Mouse (Mus musculus) thymus, postnatal 0 days (tissue): Measurements from ENCODE around the gene Cars. TPM values are rescaled to one million over a fixed set of nuclear protein-coding genes. Genes with fewer than 3 reads are reported as not detected.
"Not testable (repeated sequence)": the region's sequence is repeated elsewhere in the genome, so short reads cannot be mapped to it uniquely, and the experiment has no call there.

Experiments used
- DNase-seq: peaks from one replicate; pipeline ENCODE4 v3.0.0-alpha.2; 2015; ENCODE audit warnings: low spot score
- polyA plus RNA-seq: library from polyadenylated mRNA; unstranded; fragments of >200 nt; fragmentation: Nextera tagmentation; extraction: Ambion mirVana; gene quantifications from 2 replicates; pipeline ENCODE4 v1.2.1, GENCODE M21; 2015

Gene Cars
- polyA plus RNA-seq, 1 experiment from 2014 or later, result 40.3 TPM

DNA sequence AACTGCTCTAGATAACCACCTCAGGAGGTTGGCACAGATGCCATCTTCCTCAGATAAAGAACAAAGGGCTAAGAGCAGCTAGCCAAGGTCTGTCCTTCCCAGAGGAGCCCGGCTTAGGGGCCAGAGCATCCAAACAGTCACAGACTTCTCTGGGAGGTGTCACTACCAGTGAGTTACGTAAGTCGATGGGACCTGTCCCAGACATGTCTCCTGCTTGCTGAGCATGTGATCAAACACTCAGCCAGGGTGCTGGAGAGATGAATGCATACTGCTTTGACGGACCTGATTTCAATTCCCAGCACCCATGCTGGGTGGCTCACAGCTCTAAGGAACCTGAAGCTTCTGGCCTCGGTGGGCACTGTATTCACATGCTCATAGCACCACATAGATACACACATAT lies 12.3 kb downstream of the Cars start:
- DNase-seq, result no peak

GRCm38 (mm10) chr7:143583956-143584355 lies 15.9 kb downstream of the Cars start:
- peak; percentile 69 for DNase-seq

- DNase-seq, result no peak
These were observed 16.9 kb downstream of the Cars start for GRCm38 (mm10) chr7:143583025-143583424.

- no peak for DNase-seq
These were observed 24.1 kb downstream of the Cars start for GRCm38 (mm10) chr7:143575751-143576150.

GRCm38 (mm10) chr7:143565648-143566039 lies 34.2 kb downstream of the Cars start:
- DNase-seq, result no peak

GRCm38 (mm10) chr7:143565015-143565647 lies 34.8 kb downstream of the Cars start:
- DNase-seq, result no peak

GRCm38 (mm10) chr7:143563787-143564186 lies 36.1 kb downstream of the Cars start:
- no peak for DNase-seq

DNA sequence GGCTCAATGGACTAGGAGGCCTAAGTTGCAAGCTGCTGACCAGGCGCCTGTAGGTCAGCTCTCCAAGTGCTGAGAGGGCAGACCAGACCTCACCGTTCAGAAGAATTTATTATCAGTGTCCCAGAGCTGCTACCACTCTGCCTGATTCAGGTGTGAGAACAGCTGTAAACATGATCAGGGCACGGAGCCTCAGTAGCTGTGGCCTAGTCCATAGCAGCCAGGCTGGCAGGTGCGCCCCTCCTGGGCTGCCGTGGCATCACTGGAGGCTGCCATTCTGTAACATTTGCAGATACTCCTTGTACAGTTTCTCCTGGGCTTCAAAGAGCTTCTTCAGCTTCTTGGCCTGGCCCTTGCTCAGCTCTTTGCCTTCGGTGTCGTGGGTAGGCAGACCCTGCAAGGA lies 42.3 kb downstream of the Cars start:
- no peak for DNase-seq

- DNase-seq, result no peak
These were observed 42.8 kb downstream of the Cars start for GRCm38 (mm10) chr7:143556964-143557610.

DNA sequence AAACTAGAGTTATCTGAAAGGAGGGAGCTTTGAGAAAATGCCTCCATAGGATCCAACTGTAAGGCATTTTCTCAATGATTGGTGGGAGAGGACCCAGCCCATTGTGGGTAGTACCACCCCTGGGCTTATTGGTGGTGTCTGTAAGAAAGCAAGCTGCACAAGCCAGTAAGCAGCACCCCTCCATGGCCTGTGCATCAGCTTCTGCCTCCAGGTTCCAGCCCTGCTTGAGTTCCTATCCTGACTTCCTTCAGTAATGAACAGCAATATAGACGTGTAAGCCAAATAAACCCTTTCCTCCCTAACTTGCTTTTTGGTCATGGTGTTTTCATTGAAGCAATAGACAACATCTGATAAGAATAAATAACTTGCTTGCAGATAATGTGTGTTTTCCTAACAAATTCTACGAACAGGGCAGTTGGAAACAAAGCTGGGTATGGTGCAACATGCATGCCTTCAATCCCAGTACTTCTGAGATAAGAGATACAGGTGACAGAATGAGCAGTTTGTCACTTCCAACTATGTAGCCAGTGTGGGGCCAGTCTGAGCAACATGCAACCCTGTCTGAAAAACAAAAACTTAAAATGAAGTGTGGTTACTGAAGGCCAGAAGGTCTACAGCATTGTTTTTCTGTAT lies 50.2 kb downstream of the Cars start:
- DNase-seq, result no peak

GRCm38 (mm10) chr7:143548976-143549457 lies 50.9 kb downstream of the Cars start, which contains the start of gene Nap1l4:
Gene Nap1l4 (minus strand): TSS chr7:143549106.
- DNase-seq, result peak; percentile 99

- peak; percentile 77 for DNase-seq
These were observed 51.5 kb downstream of the Cars start for GRCm38 (mm10) chr7:143548231-143548961.

GRCm38 (mm10) chr7:143546554-143546953 lies 53.3 kb downstream of the Cars start:
- no peak for DNase-seq

DNA sequence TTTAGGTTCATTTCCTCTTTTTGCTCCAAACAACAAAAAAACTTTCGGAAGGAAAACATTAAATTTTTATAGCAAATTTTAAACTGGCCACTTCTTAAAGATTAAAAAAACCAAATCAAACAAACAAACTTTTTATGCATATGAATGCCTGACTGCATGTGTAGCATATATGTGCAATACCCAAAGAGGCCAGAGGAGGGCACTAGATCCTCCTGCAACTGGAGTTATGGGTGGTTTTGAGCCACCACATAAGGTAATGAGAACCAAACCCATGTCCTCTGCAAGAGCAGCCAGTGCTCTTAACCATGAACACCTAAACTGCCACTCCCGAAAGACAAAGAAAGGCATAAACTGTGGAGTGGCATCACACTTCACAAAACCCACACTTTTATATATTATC lies 55.5 kb downstream of the Cars start:
- peak; percentile 50 for DNase-seq

DNA sequence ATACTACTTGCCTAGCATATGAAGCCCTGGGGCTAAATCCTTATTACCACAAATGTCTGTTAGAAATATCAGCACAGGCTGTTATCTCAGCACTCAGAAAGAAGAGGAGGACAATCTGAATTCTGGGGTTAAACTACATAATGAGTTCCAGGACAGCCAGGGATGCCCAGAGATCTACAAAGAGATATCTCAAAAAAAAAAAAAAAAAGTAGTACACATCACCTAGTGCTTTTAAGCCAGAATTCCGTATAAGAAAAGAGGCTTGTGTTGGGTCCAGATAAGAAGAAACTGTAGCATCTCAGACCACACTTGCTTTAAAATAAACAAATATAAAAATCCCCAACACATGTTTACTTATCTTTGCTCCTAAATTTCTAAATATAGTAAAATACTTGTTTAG lies 61.2 kb downstream of the Cars start:
- DNase-seq, result no peak

DNA sequence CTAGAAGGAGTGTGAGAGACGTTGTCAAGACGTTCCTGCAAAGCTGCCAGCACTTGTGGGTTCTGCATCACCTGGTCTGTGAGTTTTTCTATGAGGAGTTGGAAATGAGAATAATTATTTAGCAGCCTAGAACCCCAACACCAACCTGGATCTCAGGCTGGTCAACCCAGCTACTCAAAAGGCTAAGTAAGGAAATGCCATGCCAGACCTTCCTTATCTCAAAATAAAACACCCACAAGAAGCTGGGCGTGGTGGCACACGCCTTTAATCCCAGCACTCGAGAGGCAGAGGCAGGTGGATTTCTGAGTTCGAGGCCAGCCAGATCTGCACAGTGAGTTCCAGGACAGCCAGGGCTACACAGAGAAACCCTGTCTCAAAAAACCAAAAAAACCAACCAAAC lies 61.7 kb downstream of the Cars start:
- DNase-seq, result not testable (repeated sequence)

GRCm38 (mm10) chr7:143536251-143536650 lies 63.6 kb downstream of the Cars start:
- DNase-seq, result no peak

- no peak for DNase-seq
These were observed 66.6 kb downstream of the Cars start for GRCm38 (mm10) chr7:143533284-143533683.

DNA sequence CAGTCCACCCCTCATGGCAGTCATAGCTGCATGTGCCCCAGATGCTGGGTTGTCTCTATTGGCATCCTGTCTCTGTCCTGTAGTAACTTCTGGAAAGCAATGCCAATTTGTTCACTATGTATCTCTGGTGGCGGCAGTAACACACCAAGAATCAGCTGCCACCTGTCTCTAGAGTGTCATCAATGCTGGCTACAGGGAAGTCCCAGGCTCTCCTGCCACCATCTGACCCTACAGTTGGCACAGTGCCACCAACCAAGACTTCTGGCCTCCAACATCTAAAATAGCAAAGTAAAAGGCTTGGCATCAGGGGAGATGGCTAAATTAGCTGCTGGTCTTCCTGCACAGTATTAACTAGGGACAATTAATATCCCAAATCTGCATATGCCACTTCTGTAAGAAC lies 67.5 kb downstream of the Cars start:
- no peak for DNase-seq

GRCm38 (mm10) chr7:143519333-143519732 lies 80.6 kb downstream of the Cars start:
- DNase-seq, result no peak

- DNase-seq, result no peak
These were observed 85.5 kb downstream of the Cars start for GRCm38 (mm10) chr7:143514416-143514768.
